Mouse (Mus musculus) G1E (cell line): Measurements from ENCODE around the gene Snai3. TPM values are rescaled to one million over a fixed set of nuclear protein-coding genes. Genes with fewer than 3 reads are reported as not detected.

Experiments
- ATAC-seq: 2 replicates; pipeline ENCODE4 v1.8.0; 2016; ENCODE audit warnings: mild to moderate bottlenecking; ENCODE audit not compliant: insufficient number of reproducible peaks, poor library complexity, low FRiP score, severe bottlenecking; ENCODE audit errors: extremely low read depth
- DNase-seq: peaks from one replicate; pipeline ENCODE4 v3.0.0; 2012; ENCODE audit warnings: low spot score
- H3K27me3 ChIP-seq: 2 replicates; pipeline ENCODE4 v1.6.1; 2012; ENCODE audit warnings: mild to moderate bottlenecking, low read length, inconsistent platforms; ENCODE audit not compliant: insufficient read depth
- H3K36me3 ChIP-seq: replicated peaks from 2 replicates; pipeline ENCODE3; 2012; ENCODE audit warnings: mild to moderate bottlenecking, inconsistent platforms
- H3K4me1 ChIP-seq: 2 replicates; pipeline ENCODE4 v1.6.1; 2012; ENCODE audit warnings: low read depth, low read length, inconsistent platforms, mixed read lengths; ENCODE audit not compliant: insufficient read depth
- H3K4me3 ChIP-seq: 2 replicates; pipeline ENCODE4 v1.5.1; 2012; ENCODE audit warnings: low read depth, mild to moderate bottlenecking, inconsistent platforms, low read length, moderate library complexity, mixed read lengths
- H3K9me3 ChIP-seq: replicated peaks from 2 replicates; pipeline ENCODE4 v1.6.1; 2012; ENCODE audit warnings: inconsistent platforms
- CTCF ChIP-seq: IDR thresholded peaks from 2 replicates; pipeline ENCODE4 v1.5.1; 2012; ENCODE audit warnings: low read depth, low read length, inconsistent platforms, mixed read lengths
- GATA1 ChIP-seq: IDR thresholded peaks from 2 replicates; pipeline ENCODE4 v1.6.1; 2012; ENCODE audit warnings: borderline replicate concordance, low read length, inconsistent platforms, mixed read lengths
- GATA2 ChIP-seq: IDR thresholded peaks from 2 replicates; pipeline ENCODE4 v1.6.1; 2012; ENCODE audit warnings: low read depth, low read length, inconsistent platforms, borderline replicate concordance
- POLR2AphosphoS5 ChIP-seq: IDR thresholded peaks from 2 replicates; pipeline ENCODE4 v1.6.1; 2012; ENCODE audit warnings: low read depth, low read length, inconsistent platforms; ENCODE audit not compliant: insufficient replicate concordance
- TAL1 ChIP-seq: conservative IDR thresholded peaks from 2 replicates; pipeline ENCODE4 v1.6.1; 2012; ENCODE audit warnings: low read depth, low read length, inconsistent platforms, mixed read lengths
- polyA plus RNA-seq: library from polyadenylated mRNA; stranded (reverse); fragments of >175 nt; gene quantifications from 2 replicates; pipeline ENCODE4 v1.2.3, GENCODE M21; 2012
- total RNA-seq, 2 experiments: library from RNA; stranded (forward) in 1 of 2; stranded (reverse) in 1 of 2; fragments of 200-1000 nt in 1 of 2; fragments of >200 nt in 1 of 2; fragmentation: Nextera tagmentation in 1 of 2; gene quantifications; 2 replicates each; pipeline ENCODE4 v1.2.3; 2014 to 2017

Snai3 gene
- total and polyA plus RNA-seq, 3 experiments, result not detected

DNA sequence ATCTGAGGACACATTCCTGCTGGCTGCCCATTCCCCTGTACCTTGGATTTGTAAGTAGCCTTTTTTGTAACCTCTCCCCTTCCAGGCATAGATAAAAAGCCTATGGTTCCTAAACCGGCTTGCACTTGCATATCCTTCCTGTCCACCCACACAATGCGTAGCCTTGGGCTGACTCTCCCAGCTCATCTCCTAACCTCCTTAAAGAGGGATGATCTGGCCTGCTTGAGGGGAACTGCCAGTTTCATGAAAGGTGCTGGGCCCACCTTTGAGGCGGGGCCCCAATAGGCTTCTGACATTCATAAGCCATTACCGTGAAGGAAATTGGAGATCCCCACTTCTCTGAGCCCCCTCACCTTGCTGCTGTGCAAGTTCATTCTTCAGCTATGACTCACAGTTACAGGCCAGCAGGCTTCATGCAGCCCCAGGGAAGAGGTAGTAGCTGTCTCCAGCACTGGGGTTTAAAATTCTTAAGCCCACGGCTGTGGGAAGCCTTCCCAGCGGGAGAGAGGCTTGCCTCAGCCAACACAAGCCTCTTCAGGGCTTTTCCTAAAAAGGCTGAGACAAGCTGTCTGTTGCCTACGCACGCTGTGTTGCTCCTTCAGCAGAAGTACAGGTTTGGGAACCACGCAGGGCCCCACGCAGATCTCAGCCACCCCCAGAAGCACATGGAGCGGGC is 1.1 kb upstream of the Snai3 start:
- Histone ChIP-seq H3K27me3 (peaks cover 68% of the 10 kb centered on the region), H3K9me3 (no peaks in the 10 kb centered on the region; the same call in 1 of the 2 replicates), H3K4me1 (peaks cover 52% of the 10 kb centered on the region), H3K4me3 (no peak overlapping the region), H3K36me3 (peaks cover 17% of the 10 kb centered on the region)
- DNase-seq, result no peak
- TF ChIP-seq POLR2AphosphoS5 (no peak), TAL1 (no peak), GATA1 (no peak), CTCF (no peak), GATA2 (no peak)
- no peak for ATAC-seq

GRCm38 (mm10) chr8:122459990-122460389 is 543 bp downstream of the Snai3 start:
- H3K36me3 ChIP-seq, result peaks cover 1% of the 10 kb centered on the region
- peaks cover 85% of the 10 kb centered on the region for H3K27me3 ChIP-seq
- DNase-seq (no peak), ATAC-seq (no peak)
- TF ChIP-seq CTCF (no peak), GATA1 (no peak), GATA2 (no peak), POLR2AphosphoS5 (no peak), TAL1 (no peak)
- H3K4me1 ChIP-seq, result peaks cover 46% of the 10 kb centered on the region
- H3K9me3 ChIP-seq, result no peaks in the 10 kb centered on the region; the same call in 1 of the 2 replicates
- H3K4me3 ChIP-seq, result no peak overlapping the region; the same call in 1 of the 2 replicates

GRCm38 (mm10) chr8:122459218-122459900 is 1.2 kb downstream of the Snai3 start:
- DNase-seq (no peak), ATAC-seq (no peak)
- TF ChIP-seq CTCF (no peak), POLR2AphosphoS5 (no peak), GATA1 (no peak)
- Histone ChIP-seq H3K4me1 (peaks cover 41% of the 10 kb centered on the region), H3K27me3 (peaks cover 91% of the 10 kb centered on the region), H3K4me3 (no peak overlapping the region), H3K9me3 (no peaks in the 10 kb centered on the region; the same call in 1 of the 2 replicates), H3K36me3 (no peaks in the 10 kb centered on the region)

DNA sequence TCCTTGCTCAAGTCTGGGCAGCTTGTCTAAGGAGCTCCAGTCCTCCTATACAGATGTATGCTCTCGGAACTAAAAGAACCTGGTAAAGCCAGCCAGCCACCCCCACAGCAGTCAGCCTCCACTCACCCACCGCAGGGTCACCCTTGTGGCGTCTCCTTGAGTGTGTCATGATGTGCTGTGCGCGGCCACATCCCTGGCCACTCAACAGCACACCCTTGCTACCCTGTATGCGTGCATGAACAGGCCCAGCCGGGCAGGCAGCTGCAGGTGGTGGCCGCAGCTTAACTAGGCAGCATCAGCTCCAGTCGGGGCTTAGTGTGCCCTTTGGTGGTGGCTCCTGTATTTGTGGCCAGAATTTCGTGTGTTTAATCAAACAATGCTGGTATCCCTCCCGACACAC is 3.4 kb downstream of the Snai3 start:
- Histone ChIP-seq H3K36me3 (no peaks in the 10 kb centered on the region), H3K4me3 (no peak overlapping the region), H3K27me3 (peaks cover 92% of the 10 kb centered on the region), H3K9me3 (no peaks in the 10 kb centered on the region; the same call in 1 of the 2 replicates), H3K4me1 (peaks cover 26% of the 10 kb centered on the region)
- DNase-seq (no peak), ATAC-seq (no peak)
- TF ChIP-seq GATA1, result no peak
- no peak for TF ChIP-seq TAL1
- TF ChIP-seq POLR2AphosphoS5, result no peak
- no peak for TF ChIP-seq CTCF
- TF ChIP-seq GATA2, result no peak

GRCm38 (mm10) chr8:122454409-122454808 is 6.1 kb downstream of the Snai3 start:
- Histone ChIP-seq H3K9me3 (no peaks in the 10 kb centered on the region), H3K4me3 (no peak overlapping the region), H3K36me3 (no peaks in the 10 kb centered on the region), H3K4me1 (peaks cover 4% of the 10 kb centered on the region; the same call in 1 of the 2 replicates), H3K27me3 (peaks cover 83% of the 10 kb centered on the region)
- TF ChIP-seq TAL1 (no peak), GATA2 (no peak), POLR2AphosphoS5 (no peak), GATA1 (no peak), CTCF (no peak)
- DNase-seq, result no peak
- ATAC-seq, result no peak

GRCm38 (mm10) chr8:122452154-122452553 is 8.4 kb downstream of the Snai3 start:
- H3K27me3 ChIP-seq, result peaks cover 85% of the 10 kb centered on the region

More at GRCm38 (mm10) chr8:122452154-122452553, 8.4 kb downstream of the Snai3 start:
- H3K4me3 ChIP-seq, result no peak overlapping the region
- H3K9me3 ChIP-seq, result no peaks in the 10 kb centered on the region
- DNase-seq (no peak), ATAC-seq (no peak)
- TF ChIP-seq CTCF (no peak), POLR2AphosphoS5 (no peak), GATA2 (no peak), TAL1 (no peak), GATA1 (no peak)
- peaks cover 5% of the 10 kb centered on the region; the same call in 1 of the 2 replicates for H3K4me1 ChIP-seq
- H3K36me3 ChIP-seq, result no peaks in the 10 kb centered on the region
